In the genomic region with DNA sequence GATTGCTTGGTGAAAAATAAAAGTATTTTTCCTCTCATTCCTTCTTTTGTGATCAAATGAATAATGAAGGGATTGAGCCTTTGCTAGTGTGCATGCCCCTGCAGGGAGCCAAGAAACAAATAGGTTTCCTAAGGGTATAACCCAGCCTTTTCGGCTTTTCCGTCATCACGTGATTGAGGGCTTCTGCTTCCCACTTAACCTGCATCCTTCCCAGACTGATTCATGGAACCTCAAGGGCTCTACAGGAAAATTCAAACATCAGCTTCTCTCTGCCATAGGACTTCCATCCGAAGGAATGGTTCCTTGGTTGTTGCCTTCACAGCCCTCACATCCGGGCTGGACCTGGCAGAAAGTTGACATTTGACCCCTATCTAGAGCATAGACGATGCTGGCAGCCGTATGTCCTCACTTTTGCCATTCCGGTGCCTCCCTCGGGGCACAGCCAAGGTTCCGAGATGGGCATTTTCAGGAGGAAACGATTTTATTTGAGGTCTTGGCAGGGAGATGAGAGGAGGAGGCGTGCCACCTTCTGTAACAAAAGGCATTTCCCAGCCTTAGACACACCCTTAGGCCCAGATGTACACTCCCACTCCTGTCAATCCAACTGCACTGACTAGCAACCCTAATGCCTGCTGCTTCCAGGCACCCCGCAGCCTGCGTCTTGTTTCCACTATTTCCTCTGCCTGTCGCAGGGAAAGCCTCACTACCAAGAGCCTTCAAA, we compare ENCODE assay signal across 8 mouse cellular contexts.
DNase-seq lines count a peak whose midpoint lies in the region; ATAC-seq and TF ChIP-seq lines count a peak whose summit lies in the region.

No protein-coding gene starts in this region.

- H3K4me1 ChIP-seq in kidney, embryonic 14.5 days (ENCODE audit: control insufficient read depth, insufficient read depth, low read length), result peaks cover 16% of the 10 kb centered on the region
- H3K4me1 ChIP-seq in kidney, adult 2 months (ENCODE audit: control insufficient read depth, insufficient read depth, low read length), result peaks cover 4% of the 10 kb centered on the region; the same call in 1 of the 2 replicates

- TF ChIP-seq CTCF in kidney, adult 2 months (conservative IDR thresholded peaks at IDR 0.05; ENCODE audit: insufficient read depth, insufficient read length, low read depth, low read length), result no peak

- H3K27me3 ChIP-seq in kidney, embryonic 14.5 days (ENCODE audit: control insufficient read depth, insufficient read depth, low read length), result no peaks in the 10 kb centered on the region
- no peaks in the 10 kb centered on the region for H3K27me3 ChIP-seq in kidney, adult 2 months (replicated peaks; ENCODE audit: control insufficient read depth, insufficient read depth, low read length)

- WGBS in kidney, embryonic 14.5 days, result 20% methylated on average over 15 of the region's 15 CpGs
- 39% methylated on average over 15 of the region's 15 CpGs for WGBS in kidney, adult 2 months

- no peak for DNase-seq in kidney, adult 2 months
- DNase-seq in frontal cortex, adult 2 months (ENCODE audit: extremely low spot score in 1 of 2, low spot score in 1 of 2), result peak; percentile 20 to 65
- peak; percentile 57 to 63 for DNase-seq in layer of hippocampus, adult 8-10 months (ENCODE audit: low spot score in 2 of 2)
- peak; percentile 42 for DNase-seq in lung, postnatal 36 days
- peak; percentile 62 to 73 for DNase-seq in right cerebral cortex, postnatal 10 days (ENCODE audit: low spot score in 2 of 2)
- no peak for DNase-seq in MN1 (ENCODE audit: low spot score)

- ATAC-seq in kidney, embryonic 14.5 days (ENCODE audit: low FRiP score, low TSS enrichment), result peak; percentile 85
- ATAC-seq in CD4-positive, CD25-positive, alpha-beta regulatory T cell, adult 4 months, result no peak

- TF ChIP-seq POLR2A in kidney, adult 2 months (IDR thresholded peaks at IDR 0.05; ENCODE audit: low read depth, low read length), result no peak

- peak overlapping the region; percentile 39 for H3K4me2 ChIP-seq in kidney, embryonic 14.5 days (replicated peaks; ENCODE audit: low read depth, low read length)

- peak overlapping the region; percentile 16; the same call in 1 of the 2 replicates for H3K4me3 ChIP-seq in kidney, embryonic 14.5 days (ENCODE audit: low read length)
- H3K4me3 ChIP-seq in kidney, adult 2 months (ENCODE audit: insufficient read depth, low read depth, low read length), result no peak overlapping the region

- no peak overlapping the region for H3K27ac ChIP-seq in kidney, embryonic 14.5 days (ENCODE audit: low read depth, low read length)
- no peak overlapping the region for H3K27ac ChIP-seq in kidney, adult 2 months (ENCODE audit: insufficient read depth, low read depth, low read length)

- H3K9me3 ChIP-seq in kidney, embryonic 14.5 days (ENCODE audit: control insufficient read depth, low read length), result no peaks in the 10 kb centered on the region

- H3K9ac ChIP-seq in kidney, embryonic 14.5 days (ENCODE audit: low read depth, low read length), result peak overlapping the region; percentile 28; the same call in 1 of the 2 replicates

- H3K36me3 ChIP-seq in kidney, embryonic 14.5 days (ENCODE audit: control insufficient read depth, insufficient read depth, low read length), result no peaks in the 10 kb centered on the region
- no peaks in the 10 kb centered on the region for H3K36me3 ChIP-seq in kidney, adult 2 months (ENCODE audit: control insufficient read depth, insufficient read depth, low read length)

Comparison
In these comparisons a context has a peak if more than half of its experiments do, and no peak if none do; other contexts are left out.
1. DNase-seq: peak in frontal cortex, adult 2 months (2 of 2), layer of hippocampus, adult 8-10 months (2 of 2), lung, postnatal 36 days (single experiment) and right cerebral cortex, postnatal 10 days (2 of 2); none in kidney, adult 2 months (single experiment) and MN1 (single experiment).